Mouse (Mus musculus) C2C12 (cell line): ENCODE results near the gene Gnai2. TPM values are rescaled to one million over a fixed set of nuclear protein-coding genes. Genes with fewer than 3 reads are reported as not detected.
A peak's percentile ranks its signal among the peaks of the same experiment; 100 is the strongest.

Experiments used
- H3K27me3 ChIP-seq: one replicate; pipeline ENCODE4 v1.6.1; 2011; ENCODE audit not compliant: control insufficient read depth, insufficient read depth, insufficient read length
- H3K36me3 ChIP-seq: one replicate; pipeline ENCODE4 v1.6.1; 2011; ENCODE audit not compliant: control insufficient read depth, insufficient read depth
- H3K4me3 ChIP-seq: one replicate; pipeline ENCODE4 v1.5.1; 2011; ENCODE audit warnings: mild to moderate bottlenecking, control low read depth; ENCODE audit not compliant: poor library complexity, insufficient read depth, severe bottlenecking
- H3K79me2 ChIP-seq: one replicate; pipeline ENCODE4 v1.6.1; 2011; ENCODE audit not compliant: control insufficient read depth, insufficient read depth
- H3K79me3 ChIP-seq: one replicate; pipeline ENCODE4 v1.6.1; 2011; ENCODE audit warnings: low read depth, control low read depth
- H3ac ChIP-seq: one replicate; pipeline ENCODE3; 2011; ENCODE audit warnings: low read depth; ENCODE audit not compliant: control insufficient read depth, insufficient read length
- CEBPB ChIP-seq: IDR thresholded peaks from one replicate; pipeline ENCODE4 v1.6.1; 2011; ENCODE audit warnings: low read depth, mild to moderate bottlenecking, control low read depth, moderate library complexity
- CTCF ChIP-seq: IDR thresholded peaks from one replicate; pipeline ENCODE4 v1.5.1; 2011; ENCODE audit not compliant: control insufficient read depth, insufficient read depth, insufficient read length
- FOSL1 ChIP-seq: IDR thresholded peaks from one replicate; pipeline ENCODE4 v1.8.0; 2011; ENCODE audit warnings: mild to moderate bottlenecking, low read length; ENCODE audit not compliant: poor library complexity, insufficient read depth, severe bottlenecking
- MAX ChIP-seq: IDR thresholded peaks from one replicate; pipeline ENCODE4 v1.6.1; 2011; ENCODE audit warnings: mild to moderate bottlenecking, control low read depth
- MYOD1 ChIP-seq: IDR thresholded peaks from one replicate; pipeline ENCODE4 v1.6.1; 2011; ENCODE audit warnings: low read depth; ENCODE audit not compliant: control insufficient read depth, insufficient read length
- MYOG ChIP-seq: IDR thresholded peaks from one replicate; pipeline ENCODE4 v1.6.1; 2011; ENCODE audit not compliant: control insufficient read depth, insufficient read length; ENCODE audit errors: extremely low read depth
- USF1 ChIP-seq: IDR thresholded peaks from one replicate; pipeline ENCODE4 v1.6.1; 2011; ENCODE audit warnings: low read depth, mild to moderate bottlenecking, control low read depth, moderate library complexity
- polyA plus RNA-seq: library from polyadenylated mRNA; unstranded; fragments of >200 nt; fragmentation: generic; extraction: Trizol; gene quantifications from one replicate; pipeline ENCODE4 v1.2.1, GENCODE M21; 2012; ENCODE audit warnings: missing spikeins

The Gnai2 gene
- polyA plus RNA-seq, 1 experiment = 449 TPM

GRCm38 (mm10) chr9:107637070-107637469, 1.9 kb upstream of the Gnai2 start:
- Histone ChIP-seq H3K36me3 (no peaks in the 10 kb centered on the region), H3K27me3 (no peaks in the 10 kb centered on the region), H3K79me3 (peaks cover 22% of the 10 kb centered on the region), H3K79me2 (peaks cover 30% of the 10 kb centered on the region), H3K4me3 (no peak overlapping the region), H3ac (no peak overlapping the region)
- TF ChIP-seq MAX (no peak), CTCF (no peak), CEBPB (no peak), MYOD1 (no peak), FOSL1 (no peak), USF1 (no peak), MYOG (no peak)

DNA sequence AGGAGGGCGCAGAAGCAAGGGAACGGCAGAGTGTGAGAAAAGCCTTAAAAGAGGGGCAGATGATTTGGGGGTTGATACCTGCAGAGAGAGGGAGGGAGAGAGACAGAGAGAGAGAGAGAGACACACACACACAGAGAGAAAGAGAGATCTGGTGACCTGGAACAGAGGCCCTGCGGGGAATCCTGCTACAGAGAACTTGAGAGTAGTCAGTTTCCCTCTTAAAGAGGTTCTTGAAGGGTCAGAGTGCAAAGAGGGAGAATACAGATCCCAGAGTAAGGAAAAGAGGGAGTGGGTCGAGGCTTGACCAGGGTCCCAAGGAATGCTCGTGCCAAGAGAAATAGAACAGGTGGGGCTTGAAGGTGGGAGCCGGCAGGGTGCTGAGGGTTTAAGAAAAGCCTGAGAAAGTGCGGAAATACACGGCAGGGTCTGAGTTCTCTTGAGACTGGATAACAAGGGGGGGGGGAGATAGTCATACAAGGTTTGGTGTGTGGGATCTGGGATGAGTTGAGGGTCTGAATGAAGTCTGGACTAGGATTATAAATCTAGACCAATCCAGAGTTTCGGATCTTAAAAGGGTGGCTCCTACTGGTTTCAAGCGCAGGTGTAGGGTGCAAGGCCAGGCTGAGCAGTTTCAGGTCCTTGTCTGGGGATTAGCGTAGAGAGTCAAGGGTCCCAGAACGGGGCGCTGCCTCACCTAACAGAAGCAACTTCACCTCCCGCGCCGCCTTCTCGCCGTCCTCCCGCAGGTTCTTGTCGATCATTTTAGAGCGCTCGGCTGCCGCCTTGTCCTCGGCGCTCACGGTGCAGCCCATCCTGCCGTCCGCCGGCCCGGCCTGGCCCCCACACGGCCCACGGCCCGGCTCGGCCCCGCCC, 525 bp downstream of the Gnai2 start:
- peak overlapping the region; percentile 83 for H3ac ChIP-seq
- no peak for TF ChIP-seq FOSL1
- TF ChIP-seq CTCF = no peak
- no peak for TF ChIP-seq CEBPB
- no peak for TF ChIP-seq MYOD1
- no peak for TF ChIP-seq MAX
- TF ChIP-seq USF1 = no peak
- TF ChIP-seq MYOG = no peak
- peaks cover 45% of the 10 kb centered on the region for H3K79me3 ChIP-seq
- H3K36me3 ChIP-seq = peaks cover 4% of the 10 kb centered on the region
- H3K79me2 ChIP-seq = peaks cover 55% of the 10 kb centered on the region
- H3K27me3 ChIP-seq = no peaks in the 10 kb centered on the region
- H3K4me3 ChIP-seq = peak overlapping the region; percentile 82

GRCm38 (mm10) chr9:107633661-107634405, 1.3 kb downstream of the Gnai2 start:
- Histone ChIP-seq H3K79me2 (peaks cover 63% of the 10 kb centered on the region), H3K36me3 (peaks cover 4% of the 10 kb centered on the region), H3K79me3 (peaks cover 49% of the 10 kb centered on the region), H3K27me3 (no peaks in the 10 kb centered on the region), H3ac (peak overlapping the region; percentile 83), H3K4me3 (peak overlapping the region; percentile 82)
- TF ChIP-seq MAX (no peak), CTCF (no peak), CEBPB (no peak), MYOG (no peak)

DNA sequence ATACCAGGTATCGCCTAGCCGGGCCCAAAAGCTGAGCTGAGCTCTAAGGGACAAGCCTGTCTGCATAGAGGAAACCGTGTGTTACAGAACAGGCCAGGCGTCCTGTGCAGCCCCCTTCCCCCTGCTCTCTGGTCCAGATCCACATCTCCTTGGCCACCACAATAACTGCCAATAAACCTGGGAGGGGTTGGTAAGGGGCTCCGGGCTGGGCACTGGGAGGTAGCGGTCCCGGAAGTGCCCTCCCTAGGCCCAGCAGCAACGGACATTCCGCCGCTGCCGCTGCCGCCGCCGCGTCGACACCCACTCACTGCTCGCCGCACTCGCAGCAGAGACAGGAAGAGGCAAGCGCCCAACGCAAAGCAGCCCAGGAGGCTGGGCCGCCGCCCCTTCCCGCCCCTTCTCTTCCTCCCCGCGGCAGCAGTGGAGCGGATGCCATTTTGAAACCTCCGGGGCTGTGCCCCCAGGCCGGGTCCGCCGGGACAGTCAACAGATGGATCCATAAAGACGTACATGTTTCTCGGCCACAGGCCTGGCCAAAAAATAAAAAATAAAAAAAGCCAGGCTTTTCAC, 2.0 kb downstream of the Gnai2 start:
- H3K27me3 ChIP-seq = no peaks in the 10 kb centered on the region
- peak overlapping the region; percentile 83 for H3ac ChIP-seq
- peaks cover 53% of the 10 kb centered on the region for H3K79me3 ChIP-seq
- no peak for TF ChIP-seq CEBPB
- TF ChIP-seq FOSL1 = no peak
- TF ChIP-seq MYOD1 = no peak
- no peak for TF ChIP-seq CTCF
- TF ChIP-seq USF1 = no peak
- no peak for TF ChIP-seq MYOG
- peak overlapping the region; percentile 82 for H3K4me3 ChIP-seq
- H3K36me3 ChIP-seq = peaks cover 4% of the 10 kb centered on the region
- peaks cover 69% of the 10 kb centered on the region for H3K79me2 ChIP-seq

- peaks cover 76% of the 10 kb centered on the region for H3K79me2 ChIP-seq
- no peak for TF ChIP-seq MYOG
- no peak for TF ChIP-seq MYOD1
- TF ChIP-seq MAX = no peak
- TF ChIP-seq USF1 = no peak
- no peak for TF ChIP-seq FOSL1
- TF ChIP-seq CEBPB = no peak
- no peak for TF ChIP-seq CTCF
- peak overlapping the region; percentile 76 for H3ac ChIP-seq
- H3K36me3 ChIP-seq = peaks cover 4% of the 10 kb centered on the region
- peaks cover 58% of the 10 kb centered on the region for H3K79me3 ChIP-seq
- no peaks in the 10 kb centered on the region for H3K27me3 ChIP-seq
- peak overlapping the region; percentile 82 for H3K4me3 ChIP-seq
Observed at GRCm38 (mm10) chr9:107632478-107632877, 2.7 kb downstream of the Gnai2 start.
